Mouse (Mus musculus) megakaryocyte, embryonic 14.5 days (primary cell): ENCODE data around the gene Twf2. TPM values are rescaled to one million over a fixed set of nuclear protein-coding genes. Genes with fewer than 3 reads are reported as not detected.
"Not testable (repeated sequence)": the region's sequence is repeated elsewhere in the genome, so short reads cannot be mapped to it uniquely, and the experiment has no call there.

Source experiments
- H3K27me3 ChIP-seq: replicated peaks from 2 replicates; pipeline ENCODE3; 2012; ENCODE audit warnings: inconsistent platforms
- H3K36me3 ChIP-seq: replicated peaks from 2 replicates; pipeline ENCODE3; 2012; ENCODE audit warnings: low read length, inconsistent platforms, mixed read lengths
- H3K4me1 ChIP-seq: 2 replicates; pipeline ENCODE4 v1.6.1; 2012; ENCODE audit warnings: inconsistent platforms
- H3K4me3 ChIP-seq: replicated peaks from 2 replicates; pipeline ENCODE3; 2012; ENCODE audit warnings: moderate library complexity, mild to moderate bottlenecking, inconsistent platforms
- H3K9me3 ChIP-seq: 2 replicates; pipeline ENCODE4 v1.6.1; 2012; ENCODE audit warnings: inconsistent platforms
- FLI1 ChIP-seq: IDR thresholded peaks from 2 replicates; pipeline ENCODE4 v1.6.1; 2012; ENCODE audit warnings: low read length, inconsistent platforms, mixed read lengths
- GATA1 ChIP-seq: IDR thresholded peaks from 3 replicates; pipeline ENCODE4 v1.6.1; 2012; ENCODE audit warnings: mixed read lengths, low read length, inconsistent platforms, borderline replicate concordance
- polyA plus RNA-seq: library from polyadenylated mRNA; stranded (reverse); fragments of >175 nt; gene quantifications from 2 replicates; pipeline ENCODE4 v1.2.3, GENCODE M21; 2012; ENCODE audit warnings: low replicate concordance; ENCODE audit not compliant: insufficient read depth

Gene Twf2
- polyA plus RNA-seq, 1 experiment: 149 TPM

GRCm38 (mm10) chr9:106167241-106167640 lies 35.7 kb upstream of the Twf2 start:
- Histone ChIP-seq H3K27me3 (no peaks in the 10 kb centered on the region), H3K36me3 (no peaks in the 10 kb centered on the region), H3K9me3 (no peaks in the 10 kb centered on the region), H3K4me1 (peaks cover 9% of the 10 kb centered on the region), H3K4me3 (no peak overlapping the region)
- TF ChIP-seq FLI1 (no peak), GATA1 (no peak)

GRCm38 (mm10) chr9:106167703-106168102 lies 35.2 kb upstream of the Twf2 start:
- H3K4me3 ChIP-seq: no peak overlapping the region
- H3K9me3 ChIP-seq: no peaks in the 10 kb centered on the region
- no peaks in the 10 kb centered on the region for H3K27me3 ChIP-seq
- no peaks in the 10 kb centered on the region for H3K36me3 ChIP-seq
- peaks cover 11% of the 10 kb centered on the region for H3K4me1 ChIP-seq
- TF ChIP-seq FLI1 (no peak), GATA1 (no peak)

- peaks cover 24% of the 10 kb centered on the region for H3K4me1 ChIP-seq
- H3K9me3 ChIP-seq: not testable (repeated sequence)
Measured at GRCm38 (mm10) chr9:106169006-106169405, 33.9 kb upstream of the Twf2 start.

GRCm38 (mm10) chr9:106169917-106170316 lies 33.0 kb upstream of the Twf2 start:
- Histone ChIP-seq H3K4me3 (no peak overlapping the region), H3K4me1 (peaks cover 33% of the 10 kb centered on the region), H3K9me3 (no peaks in the 10 kb centered on the region), H3K36me3 (no peaks in the 10 kb centered on the region), H3K27me3 (no peaks in the 10 kb centered on the region)
- TF ChIP-seq FLI1 (no peak), GATA1 (no peak)

More at GRCm38 (mm10) chr9:106169006-106169405, 33.9 kb upstream of the Twf2 start:
- not testable (repeated sequence) for H3K27me3 ChIP-seq, H3K4me3 ChIP-seq, H3K36me3 ChIP-seq

- peaks cover 42% of the 10 kb centered on the region for H3K4me1 ChIP-seq
- no peak for TF ChIP-seq FLI1
- no peak for TF ChIP-seq GATA1
- H3K4me3 ChIP-seq: peak within 1 kb of the TSS; percentile 100
- peaks cover 1% of the 10 kb centered on the region for H3K36me3 ChIP-seq
- H3K27me3 ChIP-seq: no peaks in the 10 kb centered on the region
- no peaks in the 10 kb centered on the region for H3K9me3 ChIP-seq
Measured at GRCm38 (mm10) chr9:106170556-106171345, 32.2 kb upstream of the Twf2 start, which contains the start of gene Wdr82. Wdr82 (plus strand) TSS chr9:106170928.

GRCm38 (mm10) chr9:106171346-106172158 lies 31.4 kb upstream of the Twf2 start:
- TF ChIP-seq GATA1: no peak
- no peak for TF ChIP-seq FLI1
- H3K4me1 ChIP-seq: peaks cover 49% of the 10 kb centered on the region
- no peaks in the 10 kb centered on the region for H3K27me3 ChIP-seq
- peaks cover 9% of the 10 kb centered on the region for H3K36me3 ChIP-seq
- H3K4me3 ChIP-seq: peak overlapping the region; percentile 100
- no peaks in the 10 kb centered on the region for H3K9me3 ChIP-seq

- H3K4me3 ChIP-seq: peak overlapping the region; percentile 100
- H3K36me3 ChIP-seq: peaks cover 19% of the 10 kb centered on the region
- no peaks in the 10 kb centered on the region for H3K9me3 ChIP-seq
- peaks cover 50% of the 10 kb centered on the region for H3K4me1 ChIP-seq
- TF ChIP-seq GATA1 (no peak), FLI1 (no peak)
- no peaks in the 10 kb centered on the region for H3K27me3 ChIP-seq
Measured at GRCm38 (mm10) chr9:106172527-106172926, 30.4 kb upstream of the Twf2 start.

GRCm38 (mm10) chr9:106173363-106173762 lies 29.5 kb upstream of the Twf2 start:
- Histone ChIP-seq H3K4me1 (peaks cover 50% of the 10 kb centered on the region), H3K9me3 (no peaks in the 10 kb centered on the region), H3K36me3 (peaks cover 27% of the 10 kb centered on the region), H3K27me3 (no peaks in the 10 kb centered on the region), H3K4me3 (no peak overlapping the region)
- no peak for TF ChIP-seq FLI1
- no peak for TF ChIP-seq GATA1

- no peaks in the 10 kb centered on the region for H3K27me3 ChIP-seq
Measured at GRCm38 (mm10) chr9:106175552-106176200, 27.2 kb upstream of the Twf2 start.

GRCm38 (mm10) chr9:106176769-106177168 lies 26.1 kb upstream of the Twf2 start:
- Histone ChIP-seq H3K36me3 (peaks cover 61% of the 10 kb centered on the region), H3K4me1 (peaks cover 45% of the 10 kb centered on the region), H3K27me3 (no peaks in the 10 kb centered on the region), H3K4me3 (no peak overlapping the region), H3K9me3 (no peaks in the 10 kb centered on the region)
- TF ChIP-seq GATA1 (no peak), FLI1 (no peak)

More at GRCm38 (mm10) chr9:106175552-106176200, 27.2 kb upstream of the Twf2 start:
- Histone ChIP-seq H3K4me1 (peaks cover 45% of the 10 kb centered on the region), H3K4me3 (no peak overlapping the region), H3K36me3 (peaks cover 50% of the 10 kb centered on the region), H3K9me3 (no peaks in the 10 kb centered on the region)
- TF ChIP-seq GATA1 (no peak), FLI1 (no peak)
